Mouse (Mus musculus): Measurements from ENCODE around the gene F3. TPM values are rescaled to one million over a fixed set of nuclear protein-coding genes. Genes with fewer than 3 reads are reported as not detected.

The F3 gene
- polyA plus RNA-seq, 1 experiment from 2014 or later = 19.3 TPM

DNA sequence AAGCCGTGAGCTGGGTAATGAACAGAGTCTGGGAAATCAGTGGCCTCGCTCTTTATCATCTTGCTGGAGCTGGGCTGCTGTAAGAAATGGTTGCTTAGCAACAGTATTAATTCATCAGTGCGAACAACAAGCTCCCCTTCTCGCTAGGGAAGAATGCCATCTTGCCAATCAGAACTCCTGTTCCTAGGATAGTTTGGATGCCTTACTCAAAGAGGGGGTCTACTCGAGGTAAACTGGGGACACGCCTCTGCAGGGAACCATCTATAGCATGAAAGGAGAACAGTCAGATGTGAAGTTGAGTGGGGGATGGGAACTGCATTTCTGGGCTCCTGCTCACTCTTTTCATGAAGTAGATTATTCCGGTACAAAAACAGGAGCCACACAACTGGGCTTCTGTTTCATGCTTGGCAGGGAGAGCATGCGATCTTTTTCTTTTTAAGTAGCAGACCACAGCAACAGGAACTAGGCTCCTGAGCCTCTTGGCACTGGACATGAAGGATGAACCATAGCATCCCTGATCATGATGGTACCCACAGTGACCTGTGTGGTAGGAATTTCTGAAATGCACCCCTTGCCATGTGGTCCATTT, 22.9 kb upstream of the F3 start:
- H3K4me2 ChIP-seq (replicated peaks; ENCODE audit: low read depth, low read length) = no peak overlapping the region
- peak; percentile 24; the same call in 1 of the 2 replicates for ATAC-seq (ENCODE audit: low FRiP score, low TSS enrichment)
- no peak overlapping the region for H3K27ac ChIP-seq (ENCODE audit: low read depth, low read length)
- no peak overlapping the region for H3K9ac ChIP-seq (ENCODE audit: low read depth, low read length)
- H3K4me1 ChIP-seq (ENCODE audit: control insufficient read depth, insufficient read depth, low read length) = no peaks in the 10 kb centered on the region
- no peak overlapping the region for H3K4me3 ChIP-seq (ENCODE audit: low read length)
- WGBS = 48% methylated on average over 8 of the region's 8 CpGs
- H3K9me3 ChIP-seq (ENCODE audit: control insufficient read depth, low read length) = no peaks in the 10 kb centered on the region
- no peaks in the 10 kb centered on the region for H3K27me3 ChIP-seq (ENCODE audit: control insufficient read depth, insufficient read depth, low read length)
- no peaks in the 10 kb centered on the region for H3K36me3 ChIP-seq (ENCODE audit: control insufficient read depth, insufficient read depth, low read length)

DNA sequence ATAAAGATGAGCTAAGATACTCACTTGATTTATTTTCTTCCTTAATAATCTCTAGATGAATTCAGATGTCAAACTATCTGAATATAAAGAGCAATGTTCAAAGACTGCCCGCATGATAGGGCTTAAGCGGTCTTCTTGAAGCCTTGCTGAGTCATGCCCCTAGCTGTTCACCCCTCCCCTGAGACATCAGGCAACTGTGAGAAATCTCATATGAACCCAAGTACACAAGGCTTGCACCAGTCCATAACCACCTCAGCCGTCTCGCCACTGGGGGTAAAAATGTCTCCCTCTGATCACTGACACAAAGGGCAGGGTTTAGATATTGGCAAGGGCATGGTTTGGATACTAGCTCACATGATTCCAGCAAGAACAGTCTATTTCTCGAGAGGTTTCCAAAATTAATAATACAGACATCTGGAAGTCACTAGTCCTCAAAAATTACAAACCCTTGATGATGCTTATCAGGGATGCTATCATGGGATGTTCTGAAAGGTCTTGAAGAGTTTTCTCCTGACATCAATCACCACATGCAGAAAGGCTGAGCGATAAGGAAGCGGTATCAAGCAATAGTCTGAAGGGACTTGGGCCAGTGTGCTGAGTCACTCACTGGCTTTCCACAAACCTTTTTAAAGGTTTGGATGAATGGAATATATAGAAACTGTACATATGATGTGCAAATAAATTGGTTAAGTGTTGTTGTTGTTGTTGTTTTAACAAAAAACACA, 20.0 kb upstream of the F3 start:
- no peak overlapping the region for H3K27ac ChIP-seq (ENCODE audit: low read depth, low read length)
- H3K4me1 ChIP-seq (ENCODE audit: control insufficient read depth, insufficient read depth, low read length) = no peaks in the 10 kb centered on the region
- no peak for ATAC-seq (ENCODE audit: low FRiP score, low TSS enrichment)
- no peaks in the 10 kb centered on the region for H3K27me3 ChIP-seq (ENCODE audit: control insufficient read depth, insufficient read depth, low read length)
- 88% methylated on average over 7 of the region's 7 CpGs for WGBS
- H3K36me3 ChIP-seq (ENCODE audit: control insufficient read depth, insufficient read depth, low read length) = no peaks in the 10 kb centered on the region
- no peak overlapping the region for H3K9ac ChIP-seq (ENCODE audit: low read depth, low read length)
- no peak overlapping the region for H3K4me2 ChIP-seq (replicated peaks; ENCODE audit: low read depth, low read length)
- H3K4me3 ChIP-seq (ENCODE audit: low read length) = no peak overlapping the region
- H3K9me3 ChIP-seq (ENCODE audit: control insufficient read depth, low read length) = no peaks in the 10 kb centered on the region

DNA sequence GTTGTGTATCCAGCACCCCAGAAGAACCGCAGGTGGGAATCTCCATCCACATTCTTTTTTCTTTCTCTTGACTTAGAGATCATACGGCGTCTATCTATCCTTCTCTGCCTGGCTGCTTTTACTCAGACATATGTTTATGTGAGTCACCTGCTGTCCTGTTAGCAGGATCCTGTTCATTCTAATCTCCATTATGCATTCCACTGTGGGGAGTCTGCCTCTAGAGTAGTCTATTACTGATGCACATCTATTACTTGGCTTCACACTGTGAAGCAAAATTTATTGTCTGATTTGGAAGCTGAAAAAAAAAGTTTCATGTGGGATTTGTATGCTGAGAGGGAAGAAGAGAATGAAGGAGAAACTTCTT, 19.5 kb upstream of the F3 start:
- no peak for ATAC-seq (ENCODE audit: low FRiP score, low TSS enrichment)

GRCm38 (mm10) chr3:121706087-121706486, 17.2 kb upstream of the F3 start:
- no peak overlapping the region for H3K9ac ChIP-seq (ENCODE audit: low read depth, low read length)
- ATAC-seq (ENCODE audit: low FRiP score, low TSS enrichment) = no peak
- H3K9me3 ChIP-seq (ENCODE audit: control insufficient read depth, low read length) = no peaks in the 10 kb centered on the region
- H3K4me3 ChIP-seq (ENCODE audit: low read length) = no peak overlapping the region
- 77% methylated on average over 5 of the region's 5 CpGs for WGBS
- H3K4me1 ChIP-seq (ENCODE audit: control insufficient read depth, insufficient read depth, low read length) = no peaks in the 10 kb centered on the region
- no peak overlapping the region for H3K27ac ChIP-seq (ENCODE audit: low read depth, low read length)
- no peaks in the 10 kb centered on the region for H3K36me3 ChIP-seq (ENCODE audit: control insufficient read depth, insufficient read depth, low read length)
- H3K27me3 ChIP-seq (ENCODE audit: control insufficient read depth, insufficient read depth, low read length) = no peaks in the 10 kb centered on the region
- H3K4me2 ChIP-seq (replicated peaks; ENCODE audit: low read depth, low read length) = no peak overlapping the region

More for the DNA sequence above, 19.5 kb upstream of the F3 start:
- WGBS = 85% methylated on average over 3 of the region's 3 CpGs
- Histone ChIP-seq H3K27ac (ENCODE audit: low read depth, low read length) (no peak overlapping the region), H3K9me3 (ENCODE audit: control insufficient read depth, low read length) (no peaks in the 10 kb centered on the region), H3K4me2 (replicated peaks; ENCODE audit: low read depth, low read length) (no peak overlapping the region), H3K36me3 (ENCODE audit: control insufficient read depth, insufficient read depth, low read length) (no peaks in the 10 kb centered on the region), H3K9ac (ENCODE audit: low read depth, low read length) (no peak overlapping the region), H3K4me3 (ENCODE audit: low read length) (no peak overlapping the region), H3K27me3 (ENCODE audit: control insufficient read depth, insufficient read depth, low read length) (no peaks in the 10 kb centered on the region), H3K4me1 (ENCODE audit: control insufficient read depth, insufficient read depth, low read length) (no peaks in the 10 kb centered on the region)

DNA sequence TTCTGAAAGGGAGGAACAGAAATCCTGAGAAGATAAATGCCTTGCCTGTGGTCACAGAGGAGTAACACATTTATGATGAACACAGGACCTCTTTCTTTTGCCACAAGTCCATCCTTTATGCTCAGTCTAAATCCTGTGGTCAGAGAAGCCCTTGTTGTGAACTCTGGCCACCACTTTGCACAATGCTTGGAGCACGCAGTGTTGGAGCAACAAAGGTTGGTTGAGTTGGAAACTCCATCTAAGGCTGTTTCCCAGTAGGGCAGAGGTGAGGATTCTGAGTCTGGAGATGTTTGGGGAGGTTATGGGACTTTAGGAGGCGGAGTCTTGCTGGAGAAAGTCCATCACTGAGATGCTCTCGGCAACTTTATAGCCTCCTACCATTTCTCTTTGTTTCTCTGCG, 16.2 kb upstream of the F3 start:
- Histone ChIP-seq H3K4me1 (ENCODE audit: control insufficient read depth, insufficient read depth, low read length) (no peaks in the 10 kb centered on the region), H3K9me3 (ENCODE audit: control insufficient read depth, low read length) (no peaks in the 10 kb centered on the region), H3K36me3 (ENCODE audit: control insufficient read depth, insufficient read depth, low read length) (no peaks in the 10 kb centered on the region), H3K4me2 (replicated peaks; ENCODE audit: low read depth, low read length) (no peak overlapping the region), H3K27me3 (ENCODE audit: control insufficient read depth, insufficient read depth, low read length) (no peaks in the 10 kb centered on the region), H3K9ac (ENCODE audit: low read depth, low read length) (no peak overlapping the region), H3K27ac (ENCODE audit: low read depth, low read length) (no peak overlapping the region), H3K4me3 (ENCODE audit: low read length) (no peak overlapping the region)
- ATAC-seq (ENCODE audit: low FRiP score, low TSS enrichment) = no peak
- 83% methylated on average over 4 of the region's 4 CpGs for WGBS

DNA sequence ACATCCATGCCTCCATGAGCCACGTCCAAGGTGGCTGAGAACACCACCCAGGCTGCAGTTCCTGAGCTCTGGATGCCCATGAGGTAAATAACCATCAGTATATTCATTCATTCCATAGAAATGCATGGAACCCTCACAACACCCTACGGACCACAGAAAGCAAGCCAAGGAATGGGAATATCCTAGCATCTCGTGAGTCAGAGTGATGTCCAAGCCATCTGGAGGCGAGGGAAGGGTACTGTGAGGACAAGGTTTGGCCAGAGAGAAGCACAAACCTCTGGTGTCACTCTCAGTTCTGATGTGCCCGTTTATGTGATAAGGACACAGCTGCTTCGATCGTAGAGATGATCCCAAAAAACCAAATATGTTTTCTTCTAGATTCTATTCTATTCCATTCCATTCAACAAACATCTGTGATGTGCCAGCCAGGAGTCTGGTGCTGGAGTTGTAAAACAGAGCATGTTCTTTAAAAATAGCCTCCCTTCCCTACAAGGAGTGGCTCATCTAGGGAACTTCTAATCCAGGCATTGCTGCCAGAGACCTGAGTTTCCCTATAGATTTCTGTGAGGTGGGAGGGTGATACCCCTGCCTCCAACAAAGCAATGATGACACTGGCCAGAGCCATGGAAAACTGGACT, 12.3 kb upstream of the F3 start:
- Histone ChIP-seq H3K36me3 (ENCODE audit: control insufficient read depth, insufficient read depth, low read length) (no peaks in the 10 kb centered on the region), H3K9ac (ENCODE audit: low read depth, low read length) (no peak overlapping the region), H3K4me2 (replicated peaks; ENCODE audit: low read depth, low read length) (no peak overlapping the region), H3K9me3 (ENCODE audit: control insufficient read depth, low read length) (no peaks in the 10 kb centered on the region), H3K4me3 (ENCODE audit: low read length) (no peak overlapping the region), H3K4me1 (ENCODE audit: control insufficient read depth, insufficient read depth, low read length) (peaks cover 3% of the 10 kb centered on the region; the same call in 1 of the 2 replicates), H3K27me3 (ENCODE audit: control insufficient read depth, insufficient read depth, low read length) (no peaks in the 10 kb centered on the region), H3K27ac (ENCODE audit: low read depth, low read length) (no peak overlapping the region)
- WGBS = 88% methylated on average over 7 of the region's 7 CpGs
- ATAC-seq (ENCODE audit: low FRiP score, low TSS enrichment) = no peak

DNA sequence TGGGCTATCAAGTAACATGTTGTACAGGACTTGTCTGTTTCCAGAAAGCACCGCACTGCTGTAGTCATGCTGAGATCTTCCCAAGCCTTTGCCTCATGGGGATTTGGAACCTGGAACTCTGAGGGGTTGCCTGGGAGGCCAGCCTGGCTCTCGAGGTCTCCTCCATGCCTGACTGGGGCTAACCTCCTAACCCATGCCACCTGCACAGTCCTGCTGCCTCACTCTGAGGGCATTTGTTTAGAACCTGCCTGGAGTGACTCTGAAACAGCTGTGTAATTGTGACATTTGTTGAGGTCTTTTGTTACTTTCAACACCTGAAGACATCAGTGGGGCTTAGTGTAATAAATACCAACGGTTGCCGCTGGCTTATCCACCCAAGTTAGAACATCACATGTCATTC, 11.1 kb upstream of the F3 start:
- ATAC-seq (ENCODE audit: low FRiP score, low TSS enrichment) = peak; percentile 41; the same call in 1 of the 2 replicates
- H3K4me2 ChIP-seq (replicated peaks; ENCODE audit: low read depth, low read length) = no peak overlapping the region
- no peak overlapping the region for H3K27ac ChIP-seq (ENCODE audit: low read depth, low read length)
- peaks cover 3% of the 10 kb centered on the region; the same call in 1 of the 2 replicates for H3K4me1 ChIP-seq (ENCODE audit: control insufficient read depth, insufficient read depth, low read length)
- no peaks in the 10 kb centered on the region for H3K36me3 ChIP-seq (ENCODE audit: control insufficient read depth, insufficient read depth, low read length)
- WGBS = 37% methylated on average over 4 of the region's 4 CpGs
- no peak overlapping the region for H3K4me3 ChIP-seq (ENCODE audit: low read length)
- H3K27me3 ChIP-seq (ENCODE audit: control insufficient read depth, insufficient read depth, low read length) = no peaks in the 10 kb centered on the region
- H3K9me3 ChIP-seq (ENCODE audit: control insufficient read depth, low read length) = no peaks in the 10 kb centered on the region
- no peak overlapping the region for H3K9ac ChIP-seq (ENCODE audit: low read depth, low read length)

DNA sequence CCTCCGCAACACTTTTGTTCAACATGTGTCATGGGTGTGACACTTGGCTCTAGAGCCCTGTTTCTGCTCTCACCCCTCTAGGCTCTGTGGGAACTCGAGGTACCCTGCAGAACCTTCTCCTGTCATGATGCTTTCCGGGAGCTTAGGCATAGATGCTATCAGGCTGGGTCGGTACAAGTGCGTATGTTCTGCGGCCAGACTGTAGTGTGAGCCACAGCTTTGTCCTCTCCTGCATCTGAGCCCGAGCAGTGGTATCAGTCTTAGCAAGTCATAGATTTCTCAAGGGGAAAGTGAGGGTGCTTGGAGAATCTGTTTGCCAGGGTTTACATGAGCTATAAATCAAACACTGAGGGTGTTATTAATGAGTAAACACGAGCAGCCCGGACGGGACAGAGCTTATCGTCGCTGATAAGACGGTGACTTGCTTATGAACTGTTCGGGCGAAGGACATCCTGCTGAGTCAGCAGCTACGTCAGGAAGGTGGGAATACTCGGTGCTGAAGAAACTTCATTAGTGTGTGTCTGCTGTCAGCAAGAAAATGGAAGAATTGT, 10.1 kb upstream of the F3 start:
- Histone ChIP-seq H3K4me3 (ENCODE audit: low read length) (no peak overlapping the region), H3K36me3 (ENCODE audit: control insufficient read depth, insufficient read depth, low read length) (no peaks in the 10 kb centered on the region), H3K9ac (ENCODE audit: low read depth, low read length) (no peak overlapping the region), H3K27ac (ENCODE audit: low read depth, low read length) (no peak overlapping the region), H3K4me1 (ENCODE audit: control insufficient read depth, insufficient read depth, low read length) (peaks cover 3% of the 10 kb centered on the region; the same call in 1 of the 2 replicates), H3K4me2 (replicated peaks; ENCODE audit: low read depth, low read length) (no peak overlapping the region), H3K27me3 (ENCODE audit: control insufficient read depth, insufficient read depth, low read length) (no peaks in the 10 kb centered on the region), H3K9me3 (ENCODE audit: control insufficient read depth, low read length) (no peaks in the 10 kb centered on the region)
- WGBS = 41% methylated on average over 17 of the region's 17 CpGs
- peak; percentile 43; the same call in 1 of the 2 replicates for ATAC-seq (ENCODE audit: low FRiP score, low TSS enrichment)

- Histone ChIP-seq H3K27ac (ENCODE audit: low read depth, low read length) (no peak overlapping the region), H3K9ac (ENCODE audit: low read depth, low read length) (no peak overlapping the region), H3K4me1 (ENCODE audit: control insufficient read depth, insufficient read depth, low read length) (peaks cover 3% of the 10 kb centered on the region; the same call in 1 of the 2 replicates), H3K36me3 (ENCODE audit: control insufficient read depth, insufficient read depth, low read length) (no peaks in the 10 kb centered on the region), H3K4me3 (ENCODE audit: low read length) (no peak overlapping the region), H3K4me2 (replicated peaks; ENCODE audit: low read depth, low read length) (no peak overlapping the region), H3K27me3 (ENCODE audit: control insufficient read depth, insufficient read depth, low read length) (no peaks in the 10 kb centered on the region), H3K9me3 (ENCODE audit: control insufficient read depth, low read length) (no peaks in the 10 kb centered on the region)
- 0 out of 2 replicates have a peak, but pooled peaks have one; percentile 21 for ATAC-seq (ENCODE audit: low FRiP score, low TSS enrichment)
- WGBS = 49% methylated on average over 8 of the region's 8 CpGs
These were observed 9.5 kb upstream of the F3 start for GRCm38 (mm10) chr3:121713816-121714215.

Data from kidney, embryonic 14.5 days (tissue).